Mouse (Mus musculus) right cerebral cortex, postnatal 36 days (tissue): ENCODE results near the gene Ift74.

Experiments
- DNase-seq, 2 experiments: peaks; one replicate each; pipeline ENCODE4 v3.0.0; 2022; ENCODE audit warnings: low spot score in 2 of 2, mixed read lengths in 1 of 2

Gene Ift74

GRCm38 (mm10) chr4:94692175-94692574 is 77.9 kb downstream of the Ift74 start:
- no peak for DNase-seq

GRCm38 (mm10) chr4:94696368-94696767 is 82.1 kb downstream of the Ift74 start:
- DNase-seq: no peak

GRCm38 (mm10) chr4:94711002-94711401 is 96.7 kb downstream of the Ift74 start:
- DNase-seq: no peak

GRCm38 (mm10) chr4:94711426-94711825 is 97.1 kb downstream of the Ift74 start:
- no peak for DNase-seq

- DNase-seq: no peak
These were observed 99.5 kb downstream of the Ift74 start for GRCm38 (mm10) chr4:94713741-94714140.

GRCm38 (mm10) chr4:94715166-94715565 is 100.9 kb downstream of the Ift74 start:
- no peak for DNase-seq

GRCm38 (mm10) chr4:94725799-94726198 is 111.5 kb downstream of the Ift74 start:
- no peak for DNase-seq

- no peak for DNase-seq
These were observed 118.4 kb downstream of the Ift74 start for GRCm38 (mm10) chr4:94732721-94733120.

GRCm38 (mm10) chr4:94737326-94738295 is 123.3 kb downstream of the Ift74 start:
- no peak for DNase-seq

- no peak for DNase-seq
These were observed 124.8 kb downstream of the Ift74 start, which contains the start of gene Tek for GRCm38 (mm10) chr4:94738838-94739731. Tek (plus strand) TSS chr4:94739289.

- no peak for DNase-seq
These were observed 127.5 kb downstream of the Ift74 start for GRCm38 (mm10) chr4:94741824-94742223.
